Mouse (Mus musculus) midbrain, embryonic 11.5 days (tissue): Measurements from ENCODE around the gene Insr. TPM values are rescaled to one million over a fixed set of nuclear protein-coding genes. Genes with fewer than 3 reads are reported as not detected.

Experiments used
- ATAC-seq: fragments of 200-750 bp; cut with Nextera tagmentation; 2 replicates; pipeline ENCODE4 v1.8.0; 2017; ENCODE audit warnings: moderate TSS enrichment, moderate library complexity; ENCODE audit not compliant: low FRiP score
- DNase-seq: peaks from one replicate; pipeline ENCODE4 v3.0.0; 2015; ENCODE audit warnings: low spot score; ENCODE audit errors: missing footprints
- H3K27ac ChIP-seq: fragments of 300-500 bp; sonication (generic); 2 replicates; pipeline ENCODE4 v1.5.1; 2014; ENCODE audit warnings: low read depth, low read length
- H3K27me3 ChIP-seq: fragments of 300-500 bp; sonication (generic); 2 replicates; pipeline ENCODE4 v1.6.1; 2014; ENCODE audit warnings: mild to moderate bottlenecking, low read length, moderate library complexity, mixed read lengths; ENCODE audit not compliant: control insufficient read depth, insufficient read depth
- H3K36me3 ChIP-seq: fragments of 300-500 bp; sonication (generic); 2 replicates; pipeline ENCODE4 v1.6.1; 2014; ENCODE audit warnings: mild to moderate bottlenecking, low read length, moderate library complexity, mixed read lengths; ENCODE audit not compliant: control insufficient read depth, insufficient read depth
- H3K4me1 ChIP-seq: fragments of 300-500 bp; sonication (generic); 2 replicates; pipeline ENCODE4 v1.6.1; 2014; ENCODE audit warnings: low read length; ENCODE audit not compliant: control insufficient read depth, insufficient read depth
- H3K4me2 ChIP-seq: fragments of 300-500 bp; sonication (generic); 2 replicates; pipeline ENCODE4 v1.6.1; 2014; ENCODE audit warnings: mild to moderate bottlenecking, moderate library complexity
- H3K4me3 ChIP-seq: fragments of 300-500 bp; sonication (generic); 2 replicates; pipeline ENCODE4 v1.5.1; 2014; ENCODE audit warnings: low read depth, low read length
- H3K9ac ChIP-seq: fragments of 300-500 bp; sonication (generic); 2 replicates; pipeline ENCODE4 v1.6.1; 2014; ENCODE audit warnings: low read length
- H3K9me3 ChIP-seq: fragments of 300-500 bp; sonication (generic); 2 replicates; pipeline ENCODE4 v1.6.1; 2016; ENCODE audit warnings: low read length; ENCODE audit not compliant: control insufficient read depth
- WGBS: fragments of 180-500 bp; shearing (Covaris S2); extraction: QIAGEN DNeasy Blood & Tissue Kit; methylation state at CpG from one replicate; pipeline ENCODE4 v1.1.7; 2014; 5-methylcytosine and 5-hydroxymethylcytosine counted together
- polyA plus RNA-seq: library from polyadenylated mRNA; unstranded; fragments of >200 nt; fragmentation: Nextera tagmentation; extraction: Ambion mirVana; gene quantifications from 2 replicates; pipeline ENCODE4 v1.2.1, GENCODE M21; 2014

Insr gene
- polyA plus RNA-seq, 1 experiment from 2014 or later = 31.5 TPM

DNA sequence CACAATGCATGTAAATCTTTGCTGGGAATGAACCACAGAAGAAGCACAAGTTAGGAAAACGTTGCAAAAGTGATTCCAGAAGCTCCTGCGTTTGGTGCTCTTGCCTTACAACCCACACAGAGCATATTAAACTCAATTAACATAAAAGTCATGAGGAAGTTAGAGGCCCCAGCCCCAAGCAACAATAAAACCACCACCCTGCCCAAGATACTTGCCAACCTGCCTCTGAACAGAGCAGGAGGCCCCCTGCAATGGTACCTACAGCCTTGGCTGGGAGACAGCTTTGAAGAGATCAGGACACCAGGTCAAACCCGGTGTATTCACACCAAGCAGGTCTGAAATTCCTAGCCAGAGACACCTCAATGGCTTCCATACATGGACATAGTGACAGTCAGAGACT, 16.6 kb downstream of the Insr start:
- no peak overlapping the region for H3K4me2 ChIP-seq
- H3K27ac ChIP-seq = no peak overlapping the region
- no peak overlapping the region for H3K4me3 ChIP-seq
- no peaks in the 10 kb centered on the region; the same call in 1 of the 2 replicates for H3K4me1 ChIP-seq
- H3K36me3 ChIP-seq = peaks cover 4% of the 10 kb centered on the region; the same call in 1 of the 2 replicates
- peak; percentile 57 for DNase-seq
- WGBS = 95% methylated on average over 3 of the region's 3 CpGs
- H3K27me3 ChIP-seq = no peaks in the 10 kb centered on the region
- no peak for ATAC-seq
- no peaks in the 10 kb centered on the region; the same call in 1 of the 2 replicates for H3K9me3 ChIP-seq
- no peak overlapping the region for H3K9ac ChIP-seq

GRCm38 (mm10) chr8:3261101-3261500, 18.3 kb downstream of the Insr start:
- H3K36me3 ChIP-seq = peaks cover 4% of the 10 kb centered on the region; the same call in 1 of the 2 replicates
- 96% methylated on average over 5 of the region's 5 CpGs for whole genome bisulfite sequencing
- no peak for DNase-seq

GRCm38 (mm10) chr8:3260127-3260811, 19.1 kb downstream of the Insr start:
- Histone ChIP-seq H3K4me3 (no peak overlapping the region), H3K36me3 (peaks cover 4% of the 10 kb centered on the region; the same call in 1 of the 2 replicates), H3K9me3 (no peaks in the 10 kb centered on the region; the same call in 1 of the 2 replicates), H3K9ac (no peak overlapping the region), H3K4me2 (no peak overlapping the region), H3K4me1 (no peaks in the 10 kb centered on the region; the same call in 1 of the 2 replicates), H3K27ac (no peak overlapping the region), H3K27me3 (no peaks in the 10 kb centered on the region)
- WGBS = 62% methylated on average over 9 of the region's 9 CpGs
- ATAC-seq (peak; percentile 67), DNase-seq (peak; percentile 74)

More at GRCm38 (mm10) chr8:3261101-3261500, 18.3 kb downstream of the Insr start:
- no peak overlapping the region for H3K4me2 ChIP-seq
- H3K9ac ChIP-seq = no peak overlapping the region
- H3K27ac ChIP-seq = no peak overlapping the region
- H3K4me3 ChIP-seq = no peak overlapping the region
- no peaks in the 10 kb centered on the region; the same call in 1 of the 2 replicates for H3K9me3 ChIP-seq
- H3K4me1 ChIP-seq = no peaks in the 10 kb centered on the region; the same call in 1 of the 2 replicates
- no peak for ATAC-seq
- no peaks in the 10 kb centered on the region for H3K27me3 ChIP-seq

DNA sequence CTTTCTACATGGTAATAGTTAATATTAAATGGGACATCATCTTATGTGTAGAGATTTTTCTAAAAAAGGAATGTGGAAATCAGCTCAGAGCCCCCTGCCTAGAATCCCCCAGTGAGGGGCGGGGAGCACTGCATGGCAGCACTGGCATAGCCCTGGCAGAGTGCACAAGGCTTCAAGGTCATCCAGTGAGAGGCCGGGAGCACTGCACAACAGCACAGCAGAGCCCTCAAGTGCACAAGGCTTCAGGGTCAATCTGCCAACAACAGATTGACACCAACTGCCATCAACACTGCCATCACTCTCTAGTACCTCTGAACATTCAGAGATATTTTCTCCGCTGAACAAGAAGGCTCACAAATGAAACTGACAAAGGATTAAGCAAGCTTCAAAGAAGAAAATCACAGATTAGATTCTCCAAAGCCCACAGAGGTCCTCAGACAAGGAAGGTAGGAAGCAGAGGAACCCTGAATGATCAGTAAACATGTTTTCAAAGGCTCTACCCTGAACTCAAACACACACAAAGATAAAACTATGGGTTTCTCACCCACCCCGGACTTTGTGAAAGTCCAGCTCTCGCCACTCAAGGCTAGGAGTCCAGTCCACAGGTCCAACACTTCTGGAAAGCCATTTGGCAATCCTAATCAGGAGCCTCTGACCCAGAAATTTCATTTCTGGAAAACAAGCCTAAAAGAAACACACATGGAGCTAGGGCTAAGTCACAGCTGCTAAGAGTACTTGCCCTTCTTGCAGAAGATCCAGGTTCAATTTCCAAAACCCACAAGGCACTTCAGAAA, 23.1 kb downstream of the Insr start:
- Histone ChIP-seq H3K9me3 (no peaks in the 10 kb centered on the region), H3K36me3 (peaks cover 4% of the 10 kb centered on the region; the same call in 1 of the 2 replicates), H3K27me3 (no peaks in the 10 kb centered on the region), H3K27ac (no peak overlapping the region), H3K4me2 (no peak overlapping the region), H3K4me3 (no peak overlapping the region), H3K9ac (no peak overlapping the region), H3K4me1 (no peaks in the 10 kb centered on the region; the same call in 1 of the 2 replicates)
- no peak for DNase-seq
- 91% methylated on average over 5 of the region's 5 CpGs for WGBS
- no peak for ATAC-seq

- no peaks in the 10 kb centered on the region for H3K27me3 ChIP-seq
- no peak overlapping the region for H3K27ac ChIP-seq
- H3K4me1 ChIP-seq = no peaks in the 10 kb centered on the region; the same call in 1 of the 2 replicates
- no peak overlapping the region for H3K9ac ChIP-seq
- ATAC-seq (no peak), DNase-seq (no peak)
- H3K4me3 ChIP-seq = no peak overlapping the region
- peaks cover 4% of the 10 kb centered on the region; the same call in 1 of the 2 replicates for H3K36me3 ChIP-seq
- no peaks in the 10 kb centered on the region for H3K9me3 ChIP-seq
- WGBS = 79% methylated on average over 1 of the region's 1 CpGs
- H3K4me2 ChIP-seq = no peak overlapping the region
These were observed 24.1 kb downstream of the Insr start for GRCm38 (mm10) chr8:3255321-3255720.

GRCm38 (mm10) chr8:3253179-3253578, 26.2 kb downstream of the Insr start:
- no peaks in the 10 kb centered on the region for H3K4me1 ChIP-seq
- H3K9me3 ChIP-seq = no peaks in the 10 kb centered on the region
- no peaks in the 10 kb centered on the region for H3K27me3 ChIP-seq
- H3K9ac ChIP-seq = no peak overlapping the region
- ATAC-seq (no peak), DNase-seq (peak; percentile 66)
- no peak overlapping the region for H3K27ac ChIP-seq
- H3K4me3 ChIP-seq = no peak overlapping the region
- peaks cover under 1% of the 10 kb centered on the region; the same call in 1 of the 2 replicates for H3K36me3 ChIP-seq
- 86% methylated on average over 4 of the region's 4 CpGs for WGBS
- H3K4me2 ChIP-seq = no peak overlapping the region

DNA sequence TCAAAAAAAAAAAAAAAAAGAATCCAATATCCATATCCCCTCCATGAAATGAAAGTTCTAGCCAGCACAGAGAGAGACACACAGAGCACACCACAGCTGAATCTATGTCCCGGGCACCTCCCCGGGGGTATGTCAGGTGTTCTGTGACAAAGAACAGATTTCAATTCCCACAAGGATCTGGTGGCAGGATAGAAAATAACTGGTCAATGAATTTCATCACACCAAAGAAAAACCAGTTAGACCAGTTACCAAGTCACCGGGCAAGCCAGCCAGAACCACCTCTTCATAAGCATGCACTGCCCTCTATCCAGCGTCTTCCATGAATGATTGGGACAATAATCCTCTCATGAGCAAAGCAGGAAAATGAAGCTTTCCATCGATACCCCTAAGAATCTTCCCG, 26.8 kb downstream of the Insr start:
- Histone ChIP-seq H3K4me2 (no peak overlapping the region), H3K36me3 (no peaks in the 10 kb centered on the region)
- no peak for ATAC-seq

DNA sequence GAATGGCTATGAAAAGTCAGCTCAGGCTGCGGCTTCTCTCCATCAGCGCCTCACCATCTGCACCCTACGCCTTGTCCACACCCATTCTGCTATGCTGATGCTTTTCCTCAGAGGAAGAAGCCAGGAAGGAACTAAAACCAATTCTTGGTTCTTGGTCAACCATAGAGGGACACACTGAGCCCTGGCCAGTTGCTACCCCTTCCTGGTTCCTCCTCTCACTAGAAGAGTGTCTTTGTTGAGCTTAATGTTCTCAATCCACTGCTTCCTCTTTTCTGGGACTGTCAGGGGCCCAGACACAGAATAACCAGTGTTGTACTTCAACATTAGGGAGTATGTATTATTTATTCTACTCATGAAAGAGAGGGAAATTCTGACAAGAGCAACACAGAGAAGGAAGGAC, 28.3 kb downstream of the Insr start:
- no peaks in the 10 kb centered on the region for H3K36me3 ChIP-seq
- no peaks in the 10 kb centered on the region for H3K27me3 ChIP-seq
- H3K9me3 ChIP-seq = no peaks in the 10 kb centered on the region
- ATAC-seq (no peak), DNase-seq (no peak)
- H3K4me2 ChIP-seq = no peak overlapping the region
- 95% methylated on average over 3 of the region's 3 CpGs for WGBS
- H3K4me3 ChIP-seq = no peak overlapping the region
- H3K4me1 ChIP-seq = no peaks in the 10 kb centered on the region
- no peak overlapping the region for H3K9ac ChIP-seq
- no peak overlapping the region for H3K27ac ChIP-seq

More for the DNA sequence above, 26.8 kb downstream of the Insr start:
- Histone ChIP-seq H3K9ac (no peak overlapping the region), H3K27me3 (no peaks in the 10 kb centered on the region), H3K9me3 (no peaks in the 10 kb centered on the region), H3K4me3 (no peak overlapping the region), H3K4me1 (no peaks in the 10 kb centered on the region), H3K27ac (no peak overlapping the region)
- no peak for DNase-seq
- WGBS = 96% methylated on average over 6 of the region's 6 CpGs

GRCm38 (mm10) chr8:3249886-3250285, 29.5 kb downstream of the Insr start:
- no peak overlapping the region for H3K4me3 ChIP-seq
- ATAC-seq = no peak
- no peaks in the 10 kb centered on the region for H3K27me3 ChIP-seq
- 88% methylated on average over 2 of the region's 2 CpGs for whole genome bisulfite sequencing
- no peaks in the 10 kb centered on the region for H3K4me1 ChIP-seq
- H3K4me2 ChIP-seq = no peak overlapping the region
- no peaks in the 10 kb centered on the region; the same call in 1 of the 2 replicates for H3K9me3 ChIP-seq
- peak; percentile 57 for DNase-seq
- no peak overlapping the region for H3K9ac ChIP-seq
- H3K27ac ChIP-seq = no peak overlapping the region
- no peaks in the 10 kb centered on the region for H3K36me3 ChIP-seq
